Comparison of ENCODE assay signal across 20 mouse cellular contexts in the genomic region with DNA sequence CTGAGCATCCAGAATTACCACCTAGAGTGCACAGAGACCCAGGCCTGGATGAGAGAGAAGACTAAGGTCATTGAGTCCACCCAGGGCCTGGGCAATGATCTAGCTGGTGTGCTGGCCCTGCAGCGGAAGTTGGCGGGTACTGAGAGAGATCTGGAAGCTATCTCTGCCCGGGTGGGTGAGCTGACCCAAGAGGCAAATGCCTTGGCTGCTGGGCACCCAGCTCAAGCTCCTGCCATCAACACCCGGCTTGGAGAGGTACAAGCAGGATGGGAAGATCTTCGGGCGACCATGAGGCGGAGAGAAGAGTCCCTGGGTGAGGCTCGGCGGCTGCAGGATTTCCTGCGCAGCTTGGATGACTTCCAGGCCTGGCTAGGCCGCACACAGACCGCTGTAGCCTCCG. TPM values are rescaled to one million over a fixed set of nuclear protein-coding genes. Genes with fewer than 3 reads are reported as not detected.
"Had no signal": no experiment of that assay in that cellular context is flagged by ENCODE, and none has a peak within 500 bp of the region (broad histone marks: within the 10 kb centered on the region; RNA-seq: fewer than 3 reads in every experiment).

No protein-coding gene starts in this region.

- DNase-seq: lung, adult 2 months; lung, postnatal 14 days; lung, postnatal 36 days; right cerebral cortex, postnatal 14 days; thymus, adult 2 months; thymus, postnatal 25 days; thymus, postnatal 4 days had no signal

- ATAC-seq: lung, postnatal 0 days; midbrain, embryonic 13.5 days; midbrain, embryonic 15.5 days had no signal

- H3K4me3 ChIP-seq: lung, embryonic 15.5 days; megakaryocyte, embryonic 14.5 days; midbrain, embryonic 13.5 days; midbrain, embryonic 15.5 days; neural tube, embryonic 12.5 days; stomach, embryonic 15.5 days had no signal

- H3K9me3 ChIP-seq: lung, embryonic 15.5 days; megakaryocyte, embryonic 14.5 days; midbrain, embryonic 13.5 days; midbrain, embryonic 15.5 days; neural tube, embryonic 12.5 days; stomach, embryonic 15.5 days had no signal

- H3K27ac ChIP-seq: lung, embryonic 15.5 days; macrophage; midbrain, embryonic 13.5 days; midbrain, embryonic 15.5 days; neural tube, embryonic 12.5 days; stomach, embryonic 15.5 days; stomach, postnatal 0 days had no signal

- H3K9ac ChIP-seq: lung, embryonic 15.5 days; midbrain, embryonic 13.5 days; midbrain, embryonic 15.5 days; neural tube, embryonic 12.5 days; stomach, embryonic 15.5 days had no signal

- H3K4me1 ChIP-seq: lung, embryonic 15.5 days; midbrain, embryonic 13.5 days; midbrain, embryonic 15.5 days; neural tube, embryonic 12.5 days; stomach, embryonic 15.5 days had no signal

- H3K27me3 ChIP-seq: lung, embryonic 15.5 days; midbrain, embryonic 13.5 days; midbrain, embryonic 15.5 days; neural tube, embryonic 12.5 days; stomach, embryonic 15.5 days had no signal

- H3K36me3 ChIP-seq: lung, embryonic 15.5 days had no signal

RNA-seq across cellular contexts. Expression of a gene that starts 26.9 kb away (rescaled TPM):
- total RNA-seq: megakaryocyte progenitor cell, adult 5-6 weeks; monocyte, adult 5-6 weeks; neutrophil, adult 5-6 weeks had no signal

RNA-seq across cellular contexts. Expression of a gene that starts 39.4 kb away (rescaled TPM):
- total RNA-seq: megakaryocyte progenitor cell, adult 5-6 weeks; monocyte, adult 5-6 weeks; neutrophil, adult 5-6 weeks had no signal
- polyA plus RNA-seq: macrophage; spleen, adult 2 months had no signal
